Mouse (Mus musculus): ENCODE measurements around the gene Npy4r.

DNA sequence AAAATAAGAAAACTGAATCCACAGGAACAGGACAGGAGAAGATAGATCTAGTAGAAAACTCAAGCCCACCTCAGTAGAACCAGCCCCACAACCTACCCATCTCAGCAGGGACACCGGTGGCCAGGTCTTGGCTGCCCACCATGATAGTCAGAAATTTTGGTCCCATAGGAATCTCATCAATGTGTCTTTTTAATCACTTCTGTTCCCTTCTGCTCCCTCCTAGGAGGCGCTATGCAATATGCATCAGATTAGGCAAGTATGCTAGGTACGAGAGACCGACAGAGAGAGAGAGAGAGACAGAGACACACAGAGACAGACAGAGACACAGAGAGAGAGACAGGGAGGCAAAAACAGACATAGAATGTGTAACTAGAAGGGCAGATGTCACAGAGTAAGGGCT lies 30.6 kb downstream of the Npy4r start:
- no peak for TF ChIP-seq EP300 (IDR thresholded peaks at IDR 0.05)
- TF ChIP-seq CTCF (IDR thresholded peaks at IDR 0.05), result no peak
